Mouse (Mus musculus): Measurements from ENCODE around the gene Efcab14.

The Efcab14 gene

DNA sequence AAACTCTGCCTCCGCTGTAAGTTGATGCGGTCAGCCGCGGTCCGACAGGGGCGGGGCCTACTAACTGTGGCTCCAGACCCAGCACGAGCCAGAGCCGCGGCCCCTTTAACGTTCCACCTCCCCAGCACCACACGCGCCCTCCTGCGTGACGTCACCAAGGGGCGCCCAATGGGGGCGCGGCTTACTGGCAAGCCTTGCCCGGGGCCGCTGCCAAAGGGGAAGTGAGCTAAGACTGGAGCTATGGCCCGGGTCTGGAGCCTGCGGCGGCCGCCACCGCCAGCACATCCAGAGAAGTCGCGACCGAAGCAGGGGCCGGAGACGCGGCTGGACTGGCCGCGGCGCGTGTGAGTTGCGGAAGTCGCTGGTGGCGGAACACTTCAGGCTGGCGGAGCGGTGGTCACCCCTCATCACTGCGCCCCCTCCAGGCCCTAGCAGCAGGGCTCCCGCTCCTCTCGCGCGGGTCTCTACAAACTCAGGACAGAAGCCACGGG is at the start of gene Efcab14:
Efcab14 (plus strand) TSS at position 194 of the 491 bp plus-strand sequence.
- DNase-seq (ENCODE audit: low read depth) = peak; percentile 90

DNA sequence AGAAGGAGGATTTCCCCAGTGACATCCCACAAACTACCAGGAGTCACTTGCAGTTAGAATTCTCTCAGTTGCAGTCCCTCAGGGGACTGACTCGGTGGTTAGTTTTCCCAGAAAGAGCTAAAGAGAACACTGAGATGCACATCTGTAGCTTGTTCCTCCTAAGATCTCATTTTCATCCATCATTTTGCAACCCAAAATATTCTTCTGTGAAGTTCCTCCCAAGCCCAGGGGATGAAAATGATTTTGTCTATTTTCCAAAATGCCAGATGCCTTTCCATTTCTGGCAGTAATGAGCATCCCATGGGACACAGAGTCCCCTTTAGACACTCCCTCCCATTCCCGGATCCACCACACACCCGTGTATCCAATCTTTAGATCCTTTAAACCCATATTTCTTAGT is 36.1 kb upstream of the Efcab14 start:
- DNase-seq (ENCODE audit: low read depth) = no peak

DNA sequence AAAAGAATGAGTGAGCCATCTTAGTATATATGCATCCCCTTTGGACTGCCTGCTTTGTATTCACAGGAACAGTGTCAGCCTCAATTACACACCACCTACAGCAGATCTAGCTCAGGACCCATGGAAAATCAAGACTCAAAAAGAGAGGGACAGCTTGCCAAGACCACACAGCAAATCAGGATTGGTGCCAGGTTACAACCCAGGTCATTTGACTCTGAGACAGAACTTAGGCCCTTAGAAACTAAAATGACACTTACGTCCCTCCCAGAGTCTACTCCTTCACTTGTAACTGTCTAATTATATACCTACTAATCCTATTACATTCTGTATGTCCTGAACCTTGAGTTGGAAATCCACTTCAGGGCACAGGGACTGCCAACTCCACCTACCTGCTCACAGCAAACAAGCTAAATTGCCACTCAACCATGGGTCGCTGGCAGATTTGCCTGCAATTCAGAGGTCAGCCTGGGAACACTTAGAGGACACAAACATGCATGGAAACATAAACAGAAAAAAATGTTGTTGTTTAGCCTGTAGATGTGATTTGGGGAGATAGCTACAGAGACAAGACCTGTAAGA is 33.5 kb upstream of the Efcab14 start:
- no peak for DNase-seq (ENCODE audit: low read depth)

DNA sequence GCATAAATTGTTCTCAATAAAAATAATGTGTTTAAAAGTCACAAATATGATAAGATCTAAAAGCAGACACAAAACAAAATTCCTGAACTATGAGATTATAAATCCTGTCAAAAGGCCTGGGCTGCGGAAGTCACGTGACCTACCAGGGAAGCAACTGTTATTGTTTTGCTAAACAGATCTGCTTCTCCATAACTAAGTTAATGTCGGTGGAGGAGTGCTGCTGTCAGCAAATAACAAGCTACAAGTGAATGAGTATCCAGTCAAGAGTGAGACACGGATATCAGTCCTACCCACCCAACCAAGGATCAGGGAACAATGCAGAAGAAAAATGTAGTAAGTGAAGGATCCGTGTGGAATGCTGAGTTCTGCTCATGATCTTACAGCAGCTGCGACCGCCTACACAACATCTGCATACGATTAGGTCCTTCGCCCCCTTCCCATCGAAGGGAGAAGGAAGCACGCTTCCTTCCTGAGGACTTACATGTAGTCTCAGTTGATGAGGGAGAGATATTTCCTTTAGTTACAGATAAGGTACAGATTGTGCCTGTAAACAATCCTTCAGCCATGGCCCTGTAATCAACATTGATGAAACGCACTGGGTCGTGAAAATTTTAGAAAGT is 28.5 kb upstream of the Efcab14 start:
- DNase-seq (ENCODE audit: low read depth) = no peak

DNA sequence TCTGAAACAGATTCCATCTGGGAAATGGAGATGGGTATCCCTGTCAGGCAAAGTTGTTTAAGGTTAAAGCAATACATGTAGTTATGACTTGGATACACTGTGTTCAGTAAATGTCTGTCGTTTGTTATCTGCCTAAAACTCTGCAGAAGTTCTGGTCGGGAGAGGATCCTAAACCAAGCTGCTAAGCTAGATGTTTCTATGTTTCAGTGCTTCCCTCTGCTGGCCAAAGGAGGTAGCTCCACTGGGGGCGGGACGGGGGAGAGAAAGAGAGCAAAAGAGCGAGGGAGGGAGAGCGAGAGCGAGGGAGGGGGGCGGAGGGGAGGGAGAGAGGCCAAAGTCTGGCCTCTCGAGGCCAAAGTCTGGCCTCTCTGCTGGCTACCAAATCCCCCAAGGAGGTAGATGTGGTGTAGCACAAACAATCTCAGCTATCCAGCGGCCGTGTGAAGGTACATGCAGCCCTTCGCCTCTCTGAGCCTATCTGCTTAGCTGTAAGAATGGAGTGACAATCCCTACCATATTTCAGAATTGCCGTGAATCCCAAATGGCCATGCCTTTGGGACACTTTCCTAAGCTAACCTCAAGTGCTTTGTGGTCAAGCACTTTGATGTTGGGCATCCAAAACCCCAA is 27.6 kb upstream of the Efcab14 start:
- DNase-seq (ENCODE audit: low read depth) = peak; percentile 23

DNA sequence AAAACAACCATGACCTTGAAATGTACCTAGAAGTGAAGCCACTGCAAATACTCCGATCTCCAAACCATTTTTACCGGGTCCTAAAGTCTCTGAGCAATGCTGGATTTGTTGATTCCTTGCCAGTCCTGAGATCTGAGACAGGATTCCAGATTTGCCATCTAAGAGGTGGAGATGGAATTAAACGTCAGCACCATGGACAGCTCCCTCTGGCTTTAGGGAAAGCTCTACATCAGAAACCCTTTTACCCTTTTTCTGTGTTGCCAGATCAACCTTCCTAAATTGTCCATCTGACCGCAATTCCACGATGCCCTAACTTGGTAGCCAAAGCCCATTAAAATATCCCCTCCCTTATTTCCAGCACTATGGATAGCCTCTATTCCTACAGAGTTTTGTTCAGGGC is 8.8 kb upstream of the Efcab14 start:
- DNase-seq (ENCODE audit: low read depth) = no peak

DNA sequence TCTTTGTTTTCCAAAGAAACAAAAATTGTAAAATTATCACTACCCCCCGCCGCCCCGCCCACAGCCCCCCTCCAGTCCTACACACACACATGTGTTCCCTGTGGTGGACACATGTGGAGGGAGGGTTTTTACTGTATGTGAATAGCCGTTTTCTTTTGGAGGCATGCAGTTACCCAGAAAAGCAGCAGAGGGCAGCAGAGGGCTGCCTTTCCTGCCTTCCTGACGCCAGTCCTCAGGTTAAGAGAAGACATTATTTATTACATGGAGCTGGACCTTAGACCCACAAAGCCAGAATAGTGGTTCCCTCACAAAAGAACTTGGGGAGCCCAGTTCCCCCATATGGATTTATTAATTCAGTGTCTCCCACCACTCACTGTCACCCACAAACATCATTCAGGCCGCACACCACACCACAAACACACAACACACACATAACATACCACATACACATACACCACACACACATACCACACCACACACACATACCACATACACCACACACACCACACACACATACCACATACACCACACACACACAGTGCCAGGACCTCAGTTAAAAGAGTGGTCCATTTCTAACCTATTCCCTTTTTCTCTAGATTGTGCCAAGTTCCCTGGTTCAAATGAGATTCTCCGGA is 5.8 kb upstream of the Efcab14 start:
- DNase-seq (ENCODE audit: low read depth) = peak; percentile 36

DNA sequence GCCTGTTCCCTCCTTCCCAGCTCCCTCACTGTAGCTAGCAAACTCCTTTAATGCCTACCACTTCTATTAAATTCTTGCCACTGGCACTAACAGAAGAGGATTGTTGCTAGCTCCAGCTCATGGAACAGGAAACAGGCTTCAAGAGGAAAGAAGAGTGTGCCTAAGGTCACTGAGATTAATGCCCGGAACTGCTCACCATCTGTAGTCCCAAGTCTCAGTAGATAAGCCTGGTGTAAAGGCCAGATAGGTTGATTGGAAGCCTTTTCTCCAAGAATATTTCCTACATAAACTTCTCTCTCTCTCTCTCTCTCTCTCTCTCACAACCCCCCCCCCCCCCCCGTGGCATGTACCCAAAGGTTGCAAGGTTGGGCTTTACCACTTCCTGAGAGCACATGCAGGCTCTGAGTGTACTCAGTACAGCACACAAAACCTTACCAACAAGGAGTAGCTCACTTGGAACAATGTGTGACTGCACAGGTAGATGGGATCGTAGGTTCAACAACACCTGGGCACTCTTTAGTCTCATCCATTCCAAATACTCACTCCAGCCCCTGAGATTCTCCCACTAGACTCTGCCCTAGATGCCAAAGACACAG is 5.2 kb upstream of the Efcab14 start:
- no peak for DNase-seq (ENCODE audit: low read depth)

DNA sequence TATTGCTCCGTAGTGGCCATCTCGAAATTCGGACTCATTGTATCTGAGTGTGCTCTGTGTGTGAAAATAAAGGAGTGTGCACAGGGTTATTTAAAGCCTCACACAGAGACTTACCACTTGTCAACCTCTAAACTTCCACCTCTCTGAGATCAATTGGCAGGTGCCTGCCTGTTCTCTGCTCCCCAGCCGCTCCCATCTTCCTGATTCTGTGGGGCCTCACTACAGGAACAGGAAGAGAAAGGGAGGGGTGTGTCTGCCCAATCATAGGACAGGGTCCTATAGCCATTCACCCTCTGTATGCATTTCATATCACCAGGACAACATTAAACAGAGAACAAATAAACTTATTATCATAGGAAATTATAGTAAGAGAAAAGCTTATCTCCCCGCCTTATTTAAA is 3.8 kb upstream of the Efcab14 start:
- DNase-seq (ENCODE audit: low read depth) = no peak

DNA sequence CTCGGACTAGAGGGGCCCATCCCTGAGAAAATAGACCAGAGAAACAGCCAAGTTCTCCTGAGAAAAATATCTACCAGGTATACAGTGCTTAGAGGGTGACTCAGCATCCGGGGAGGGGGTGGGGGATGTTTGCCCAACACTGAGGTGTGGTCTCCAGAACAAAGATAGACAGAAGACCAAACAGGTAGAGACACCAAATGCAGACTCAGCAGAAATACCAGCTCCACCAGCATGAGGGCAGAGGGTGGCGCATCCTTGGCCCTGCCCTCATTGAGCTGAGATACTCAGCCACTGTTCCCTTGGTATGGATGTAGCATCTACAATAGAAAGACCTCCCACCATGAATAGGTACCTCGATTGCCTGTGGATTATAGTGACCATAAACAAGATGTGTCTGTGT is 2.7 kb upstream of the Efcab14 start:
- DNase-seq (ENCODE audit: low read depth) = no peak

DNA sequence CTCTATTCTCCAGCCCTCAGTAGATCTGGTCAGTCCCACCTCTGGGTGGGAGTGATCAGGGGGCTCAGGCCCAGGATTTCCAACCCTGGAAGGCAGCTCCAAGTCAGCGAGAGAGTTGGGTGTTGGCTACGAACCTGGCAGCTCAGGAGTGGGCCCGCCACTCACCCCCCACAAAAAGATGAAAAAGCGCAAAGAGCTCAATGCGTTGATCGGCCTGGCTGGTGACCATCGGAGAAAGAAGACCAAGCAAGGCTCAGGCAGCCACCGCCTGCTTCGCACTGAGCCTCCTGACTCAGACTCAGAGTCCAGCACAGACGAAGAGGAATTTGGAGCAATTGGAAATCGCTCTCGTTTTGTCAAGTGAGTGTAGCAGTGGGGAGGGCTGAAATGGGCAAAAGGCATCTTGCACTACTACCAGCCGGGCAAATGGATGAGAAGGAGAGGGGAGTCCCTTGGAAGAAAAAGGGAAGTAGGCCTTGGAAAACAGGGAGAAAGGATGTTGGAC is 989 bp downstream of the Efcab14 start:
- DNase-seq (ENCODE audit: low read depth) = no peak

DNA sequence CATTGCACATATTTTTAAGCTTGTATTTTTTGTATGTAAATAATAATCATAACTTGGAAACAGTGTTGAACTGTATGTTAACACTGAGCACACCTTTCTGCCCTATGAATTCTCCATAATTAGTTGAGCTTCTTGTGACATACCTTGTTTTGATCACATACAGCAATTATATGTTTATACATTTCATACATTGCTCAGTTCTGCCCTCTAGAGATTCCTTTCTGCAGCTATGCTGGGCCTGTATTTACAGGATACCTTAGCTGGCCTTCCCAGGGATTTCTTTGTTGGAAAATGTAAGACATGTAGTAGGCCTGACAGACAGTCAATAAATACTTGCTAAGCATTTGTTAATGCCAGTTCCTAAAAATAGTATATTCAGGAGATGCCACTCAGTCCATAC is 5.1 kb downstream of the Efcab14 start:
- no peak for DNase-seq (ENCODE audit: low read depth)

DNA sequence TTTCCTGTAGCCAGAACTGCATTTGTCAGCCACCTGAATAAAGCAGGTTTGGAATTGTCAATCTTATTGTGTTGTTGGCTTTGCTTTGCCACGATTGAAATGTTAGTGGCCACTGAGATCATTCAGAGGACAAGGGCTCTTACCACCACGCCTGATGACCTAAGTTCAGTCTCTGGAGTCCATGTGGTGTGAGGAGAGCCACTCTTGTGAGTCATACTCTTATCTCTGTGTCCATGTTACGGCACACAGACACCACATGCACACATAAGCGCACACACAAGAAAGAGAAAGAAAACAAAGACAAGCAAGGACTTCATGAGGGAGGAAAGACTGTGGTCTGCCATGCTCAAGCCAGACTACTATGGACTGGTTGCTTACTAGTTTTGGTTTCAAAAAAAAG is 5.6 kb downstream of the Efcab14 start:
- DNase-seq (ENCODE audit: low read depth) = no peak

DNA sequence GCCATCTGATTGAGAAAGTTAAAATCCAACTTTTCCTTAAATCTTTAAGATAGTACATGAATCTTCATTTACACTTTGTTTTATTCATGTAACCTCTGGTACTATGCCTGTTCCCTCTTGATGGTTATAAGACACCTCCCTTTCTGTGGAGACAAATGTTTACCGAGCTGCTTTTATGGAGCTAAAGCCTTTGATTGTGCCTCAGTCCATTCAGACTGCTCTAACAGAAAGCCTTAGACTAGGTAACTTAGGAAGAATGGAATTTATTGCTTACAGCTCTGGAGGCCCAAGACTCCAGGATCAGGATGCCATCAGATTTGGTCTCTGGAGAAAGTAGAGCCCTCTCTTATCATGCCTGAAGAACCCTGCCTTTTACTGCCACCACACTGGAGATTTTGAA is 10.6 kb downstream of the Efcab14 start:
- no peak for DNase-seq (ENCODE audit: low read depth)

DNA sequence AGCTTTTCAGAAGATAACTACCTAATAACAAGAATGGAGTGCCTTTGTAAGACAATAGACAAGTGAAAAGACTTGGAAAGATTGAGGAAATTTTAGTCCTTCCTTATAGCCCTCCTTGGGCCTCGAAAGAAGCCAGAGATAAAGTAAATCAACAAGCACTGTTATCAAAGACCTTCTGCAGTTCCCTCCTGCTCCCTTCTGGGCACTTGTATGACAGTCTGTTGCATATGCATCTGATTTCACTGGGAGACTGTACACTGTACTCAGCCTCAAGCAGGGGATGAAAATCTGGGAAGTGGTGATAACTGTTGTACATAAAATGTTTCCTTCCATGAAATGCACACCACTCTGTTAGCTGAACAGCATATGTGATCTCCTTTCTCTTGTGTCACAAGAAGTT is 11.8 kb downstream of the Efcab14 start:
- no peak for DNase-seq (ENCODE audit: low read depth)

DNA sequence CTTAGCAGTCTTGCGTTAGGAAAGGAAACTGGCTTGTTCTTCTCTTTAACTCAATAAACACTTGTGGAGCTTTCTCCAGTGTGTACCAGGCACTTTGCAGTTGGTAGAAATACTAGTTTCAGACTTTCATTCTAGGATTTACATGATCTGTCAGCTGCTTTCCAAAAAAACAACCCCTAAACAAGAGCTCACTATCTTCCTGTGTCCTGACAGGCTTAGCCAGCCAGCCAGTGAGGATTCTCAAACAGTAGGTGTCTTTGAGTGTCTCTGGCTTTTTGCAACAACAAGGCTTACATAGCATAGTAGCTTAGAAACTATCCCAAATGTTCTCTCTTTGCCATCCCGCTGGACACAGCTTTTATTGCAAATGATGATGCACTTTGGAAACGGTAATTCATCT is 16.6 kb downstream of the Efcab14 start:
- DNase-seq (ENCODE audit: low read depth) = no peak

DNA sequence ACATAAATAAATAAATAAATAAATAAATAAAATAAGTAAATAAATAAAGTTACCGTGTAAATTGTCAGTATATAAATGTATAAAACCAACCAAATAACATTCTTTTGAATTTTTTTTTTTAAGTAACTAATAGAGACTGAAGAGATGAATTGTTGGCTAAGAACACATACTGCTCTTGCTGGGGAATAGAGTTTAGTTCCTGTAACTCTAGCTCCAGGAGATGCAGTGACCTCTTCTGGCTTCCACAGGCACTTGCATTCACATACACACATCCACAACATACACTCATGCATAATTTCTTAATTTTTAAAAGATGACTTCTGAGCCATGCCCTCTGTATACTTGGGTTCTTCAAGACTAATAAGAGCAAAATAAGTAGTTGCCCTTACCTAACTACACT is 17.3 kb downstream of the Efcab14 start:
- DNase-seq (ENCODE audit: low read depth) = no peak

DNA sequence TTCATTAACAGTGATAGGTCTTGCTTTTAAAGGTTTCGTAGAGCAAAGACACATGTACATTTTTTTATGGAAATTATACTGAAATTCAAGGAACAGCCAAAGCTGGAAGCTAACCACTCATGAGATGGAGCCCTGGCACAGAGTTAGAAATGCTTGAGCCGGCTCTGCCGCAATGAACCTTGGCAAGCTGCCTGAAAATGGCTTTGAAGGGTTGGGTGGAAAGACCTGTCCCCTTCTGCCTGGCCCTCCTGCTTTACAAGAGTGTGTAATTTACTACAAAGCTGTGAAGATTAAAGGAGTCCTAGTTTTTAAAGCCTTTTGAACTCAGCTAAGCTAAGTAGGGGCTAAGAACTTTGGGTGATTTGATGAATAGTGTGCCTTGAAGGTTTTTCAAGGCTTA is 23.7 kb downstream of the Efcab14 start:
- no peak for DNase-seq (ENCODE audit: low read depth)

DNA sequence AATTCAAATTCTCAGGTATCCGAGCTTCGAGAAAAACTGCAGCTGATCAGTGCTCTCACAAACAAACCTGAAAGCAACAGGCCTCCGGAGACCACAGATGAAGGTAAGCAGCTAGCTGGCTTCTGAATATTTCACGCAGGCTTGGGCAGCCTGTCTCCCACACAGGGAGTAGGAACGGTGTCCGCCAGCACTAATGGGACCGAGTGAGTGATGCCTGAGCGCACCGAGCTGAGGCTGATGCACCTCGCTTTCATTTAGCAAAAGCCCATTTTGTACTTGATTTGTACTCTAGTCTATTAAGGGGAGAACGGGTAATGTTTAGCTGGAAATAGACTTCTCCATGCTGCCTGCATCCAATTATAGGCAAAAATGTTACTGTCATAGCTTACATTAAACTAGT is 27.0 kb downstream of the Efcab14 start:
- DNase-seq (ENCODE audit: low read depth) = no peak

DNA sequence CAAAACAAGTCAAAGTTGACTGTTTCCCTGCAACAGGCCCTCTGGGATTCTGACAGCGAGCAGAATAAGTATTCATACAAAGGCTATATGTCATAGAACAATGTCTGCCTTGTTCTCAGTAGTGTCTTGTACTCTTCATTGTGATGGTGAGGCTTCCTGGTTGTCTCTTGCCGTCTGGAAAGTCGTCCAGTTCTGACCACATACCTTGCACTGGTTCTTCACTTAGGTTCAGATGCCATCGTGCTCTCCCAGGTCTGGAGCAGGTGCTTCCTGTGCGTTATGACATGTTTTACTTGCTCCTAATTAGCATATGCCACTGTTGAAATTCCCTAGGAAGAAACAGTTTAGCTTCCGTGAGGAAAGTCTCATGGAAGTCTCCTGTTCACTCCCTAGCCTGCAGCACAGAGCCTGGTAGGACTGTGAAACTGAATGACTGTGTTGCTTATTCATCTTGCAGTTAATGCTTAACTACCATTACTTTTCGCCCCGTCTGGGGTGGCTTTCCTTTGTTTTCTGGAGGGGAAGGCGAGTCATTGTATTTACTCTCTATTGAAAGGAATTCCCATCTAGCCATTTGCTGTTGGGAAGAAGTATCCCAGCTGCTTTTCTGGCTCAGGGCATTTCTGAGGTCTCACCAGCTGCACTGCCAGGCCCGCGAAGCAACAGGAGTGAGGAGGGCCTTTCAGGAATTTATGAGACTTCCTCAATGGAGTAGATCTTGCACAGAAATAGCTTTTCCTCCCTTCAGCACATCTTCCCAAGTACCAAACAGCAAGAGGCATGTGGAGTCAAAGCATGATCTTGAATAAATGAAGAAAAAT is 30.3 kb downstream of the Efcab14 start:
- DNase-seq (ENCODE audit: low read depth) = no peak

DNA sequence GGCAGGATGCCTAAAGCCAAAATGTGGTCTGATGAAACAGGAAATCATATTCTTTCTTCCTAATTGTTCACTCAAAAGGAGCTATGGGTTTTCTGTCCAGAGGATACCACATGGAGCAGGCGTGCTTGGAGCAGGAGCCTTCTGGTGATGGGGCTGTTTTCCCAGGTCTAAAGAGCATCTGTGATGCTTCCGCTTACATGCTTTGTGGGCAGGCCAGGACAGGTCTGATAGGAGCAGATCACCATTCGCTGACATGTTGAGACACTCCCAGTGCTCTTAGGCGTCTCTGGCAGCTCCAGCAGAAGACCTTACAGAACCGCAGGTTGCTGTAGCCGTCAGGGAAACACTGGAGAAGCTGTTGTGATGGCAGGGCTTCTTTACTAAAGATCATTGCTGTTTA is 37.5 kb downstream of the Efcab14 start:
- DNase-seq (ENCODE audit: low read depth) = no peak

DNA sequence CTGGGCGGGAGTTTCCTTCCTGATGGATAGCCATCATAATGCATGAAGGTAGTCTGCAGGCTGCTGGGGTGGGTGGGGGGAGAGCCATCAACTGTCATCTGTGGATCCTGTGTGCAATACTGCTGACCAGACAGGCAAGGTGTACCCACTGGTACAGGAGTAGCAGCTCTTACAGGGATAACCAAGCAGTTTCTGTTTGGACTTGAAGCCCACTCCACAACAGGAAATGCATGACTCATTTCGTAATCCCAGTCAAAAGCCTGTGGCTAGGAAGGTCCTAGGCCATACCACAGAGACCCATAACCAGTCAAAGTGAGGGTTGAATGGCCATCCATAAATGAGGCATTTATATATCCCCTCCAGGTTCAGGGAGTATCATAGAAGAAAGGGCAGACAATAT is 40.1 kb downstream of the Efcab14 start:
- no peak for DNase-seq (ENCODE audit: low read depth)

All from fibroblast of lung, adult 2 months (primary cell).